ENCODE assay signal across 9 mouse cellular contexts in the genomic region with DNA sequence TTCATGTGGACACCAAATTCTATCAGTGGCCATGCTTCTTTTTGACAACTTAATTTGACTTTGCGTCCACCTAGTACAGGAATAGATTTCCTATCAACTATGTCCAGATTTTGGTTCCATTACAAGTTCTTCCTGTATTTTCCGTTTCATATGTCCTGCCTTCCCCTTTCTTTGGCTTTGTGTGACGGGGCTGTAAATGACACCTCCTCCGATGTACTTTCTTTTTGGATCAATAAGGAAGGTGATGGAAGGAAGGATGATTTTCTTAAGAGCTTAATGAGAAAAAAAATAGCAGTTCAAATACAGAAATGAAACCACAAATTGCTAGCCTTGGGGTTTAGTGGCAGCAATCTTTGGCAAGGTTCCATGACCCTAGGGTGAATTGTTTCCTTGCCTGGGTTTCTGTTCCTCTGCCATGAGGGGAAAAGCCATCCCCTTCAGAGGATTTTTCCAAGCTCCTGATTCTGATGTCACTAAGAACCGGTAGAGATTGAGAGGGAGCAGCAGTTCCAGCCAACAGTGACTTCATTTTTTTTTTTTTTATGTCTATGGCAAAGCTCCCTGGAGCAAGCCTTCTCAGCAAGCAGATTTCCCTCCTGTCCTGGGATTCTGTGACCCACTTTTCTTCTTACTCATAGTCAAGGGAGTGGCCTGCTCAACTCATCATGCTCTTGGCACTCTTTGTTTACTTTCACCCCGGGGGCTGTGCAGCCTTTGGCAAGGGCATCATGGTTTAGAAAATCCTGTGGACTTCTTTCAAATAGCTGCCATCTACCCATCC. TPM values are rescaled to one million over a fixed set of nuclear protein-coding genes. Genes with fewer than 3 reads are reported as not detected.
A peak's percentile ranks its signal among the peaks of the same experiment; 100 is the strongest.
DNase-seq lines count a peak whose midpoint lies in the region; ATAC-seq and TF ChIP-seq lines count a peak whose summit lies in the region.
"Had no signal": no experiment of that assay in that cellular context is flagged by ENCODE, and none has a peak within 500 bp of the region (broad histone marks: within the 10 kb centered on the region; RNA-seq: fewer than 3 reads in every experiment).

No protein-coding gene starts in this region.

- 28% methylated on average over 6 of the region's 6 CpGs for WGBS in cerebellum, adult 2 months
- WGBS in liver, embryonic 11.5 days, result 69% methylated on average over 6 of the region's 6 CpGs
- WGBS in forebrain, postnatal 0 days, result 75% methylated on average over 6 of the region's 6 CpGs

- no peak overlapping the region for H3K9ac ChIP-seq in liver, embryonic 11.5 days (ENCODE audit: low read depth, low read length)
- H3K9ac ChIP-seq in forebrain, postnatal 0 days, result no peak overlapping the region
- H3K9ac ChIP-seq: liver, embryonic 14.5 days had no signal

- no peak overlapping the region for H3K4me2 ChIP-seq in liver, embryonic 11.5 days
- no peak overlapping the region for H3K4me2 ChIP-seq in forebrain, postnatal 0 days (ENCODE audit: low read depth)

- peaks cover 14% of the 10 kb centered on the region; the same call in 1 of the 2 replicates for H3K4me1 ChIP-seq in cerebellum, adult 2 months (ENCODE audit: control insufficient read depth, insufficient read depth, low read length)
- no peaks in the 10 kb centered on the region for H3K4me1 ChIP-seq in liver, embryonic 11.5 days (replicated peaks; ENCODE audit: control insufficient read depth, insufficient read depth, low read length)
- no peaks in the 10 kb centered on the region for H3K4me1 ChIP-seq in forebrain, postnatal 0 days (ENCODE audit: insufficient read depth)

- intact Hi-C loops in heart, postnatal 36 days (cut with DNase I), result no loop called here

- no peak for ATAC-seq in liver, embryonic 11.5 days (replicated peaks; ENCODE audit: low FRiP score)
- no peak for ATAC-seq in forebrain, postnatal 0 days

- no peaks in the 10 kb centered on the region for H3K27me3 ChIP-seq in cerebellum, adult 2 months (ENCODE audit: control insufficient read depth, insufficient read depth, low read length)
- no peaks in the 10 kb centered on the region for H3K27me3 ChIP-seq in liver, embryonic 11.5 days (replicated peaks; ENCODE audit: control insufficient read depth, insufficient read depth, low read length)
- H3K27me3 ChIP-seq in forebrain, postnatal 0 days (ENCODE audit: insufficient read depth, low read length), result no peaks in the 10 kb centered on the region

- no peak overlapping the region for H3K4me3 ChIP-seq in cerebellum, adult 2 months (replicated peaks; ENCODE audit: insufficient read depth, low read depth, low read length)
- H3K4me3 ChIP-seq in liver, embryonic 11.5 days (ENCODE audit: low read depth, low read length), result no peak overlapping the region
- H3K4me3 ChIP-seq in forebrain, postnatal 0 days (ENCODE audit: low read depth, low read length), result no peak overlapping the region

- no peak for TF ChIP-seq CTCF in cerebellum, adult 2 months (IDR thresholded peaks at IDR 0.05; ENCODE audit: borderline replicate concordance, insufficient read depth, low read depth, low read length)
- TF ChIP-seq CTCF in forebrain, postnatal 0 days (IDR thresholded peaks at IDR 0.05; ENCODE audit: low read depth), result no peak

- DNase-seq in urinary bladder, postnatal 14 days (ENCODE audit: low spot score), result peak; percentile 32
- no peak for DNase-seq in urinary bladder, postnatal 10 days (ENCODE audit: low spot score)
- peak; percentile 63 to 82 for DNase-seq in cerebellum, adult 2 months
- peak; percentile 11 to 29 for DNase-seq in heart, postnatal 36 days
- no peak for DNase-seq in spleen, postnatal 14 days (ENCODE audit: low spot score in 2 of 2)
- DNase-seq in liver, embryonic 11.5 days (ENCODE audit: low spot score), result no peak
- DNase-seq in forebrain, postnatal 0 days, result no peak

- no peaks in the 10 kb centered on the region for H3K9me3 ChIP-seq in liver, embryonic 11.5 days (ENCODE audit: control insufficient read depth, low read length)
- H3K9me3 ChIP-seq in forebrain, postnatal 0 days (ENCODE audit: low read length), result no peaks in the 10 kb centered on the region

- TF ChIP-seq POLR2A in cerebellum, adult 2 months (IDR thresholded peaks at IDR 0.05; ENCODE audit: borderline replicate concordance, insufficient read depth, low read length), result no peak

- peak overlapping the region; percentile 8; the same call in 1 of the 2 replicates for H3K27ac ChIP-seq in cerebellum, adult 2 months (ENCODE audit: insufficient read depth, low read length)
- H3K27ac ChIP-seq in liver, embryonic 11.5 days (ENCODE audit: low read depth, low read length), result no peak overlapping the region
- H3K27ac ChIP-seq in forebrain, postnatal 0 days (ENCODE audit: low read depth, low read length), result no peak overlapping the region
- H3K27ac ChIP-seq: liver, embryonic 14.5 days had no signal

- H3K36me3 ChIP-seq in liver, embryonic 11.5 days (ENCODE audit: control insufficient read depth, insufficient read depth, low read length), result no peaks in the 10 kb centered on the region
- H3K36me3 ChIP-seq in forebrain, postnatal 0 days (ENCODE audit: insufficient read depth), result no peaks in the 10 kb centered on the region

RNA-seq across cellular contexts. Expression of a gene that starts 56.1 kb away (rescaled TPM):
- 1.3 TPM in 2 replicates for polyA plus RNA-seq in cerebellum, adult 2 months (2012; rRNA removed)
- under 1 TPM; 0.22 to 0.24 TPM for total RNA-seq in heart, postnatal 36 days (2021)
- polyA plus RNA-seq in liver, embryonic 11.5 days (2014; fragmentation: Nextera tagmentation; extraction: Ambion mirVana), result 0.74 TPM in 2 replicates
- 1.00 and 1.2 TPM in 2 replicates for total RNA-seq in forebrain, postnatal 0 days (2014; rRNA removed)
- 0.67 and 0.74 TPM in 2 replicates for polyA plus RNA-seq in forebrain, postnatal 0 days (2015; fragmentation: Nextera tagmentation; extraction: Ambion mirVana)
- total RNA-seq: gastrocnemius, postnatal 36 days had no signal

Comparison
In these comparisons a context has a peak if more than half of its experiments do, and no peak if none do; other contexts are left out.
1. DNase-seq: peak in urinary bladder, postnatal 14 days (single experiment), cerebellum, adult 2 months (2 of 2) and heart, postnatal 36 days (2 of 2); none in urinary bladder, postnatal 10 days (single experiment), spleen, postnatal 14 days (0 of 2), liver, embryonic 11.5 days (single experiment) and forebrain, postnatal 0 days (single experiment).